Mouse (Mus musculus) MEL (cell line): Measurements from ENCODE around the gene Rasgef1b. TPM values are rescaled to one million over a fixed set of nuclear protein-coding genes. Genes with fewer than 3 reads are reported as not detected.

ENCODE experiments used
- DNase-seq: peaks from one replicate; pipeline ENCODE4 v3.0.0; 2011; ENCODE audit warnings: low read depth, low spot score
- H3K27ac ChIP-seq: 2 replicates; pipeline ENCODE4 v1.5.1; 2012; ENCODE audit warnings: low read depth, mild to moderate bottlenecking, control low read depth, low read length, moderate library complexity; ENCODE audit not compliant: control insufficient read depth
- H3K27me3 ChIP-seq, 2 experiments: fragments of 150-350 bp in 1 of 2; sonication (generic) in 1 of 2; 2 replicates each; pipeline ENCODE4 v1.6.1; 2012; ENCODE audit warnings: low read length in 2 of 2, mild to moderate bottlenecking in 2 of 2, improper control_type of control experiment in 1 of 2, moderate library complexity in 1 of 2; ENCODE audit not compliant: insufficient read depth in 2 of 2, control insufficient read depth in 1 of 2
- H3K36me3 ChIP-seq, 2 experiments: 2 replicates each; pipeline ENCODE4 v1.6.1; 2012 to 2014; ENCODE audit warnings: low read length in 2 of 2, improper control_type of control experiment in 1 of 2, inconsistent platforms in 1 of 2, mild to moderate bottlenecking in 1 of 2; ENCODE audit not compliant: insufficient read depth in 2 of 2, control insufficient read depth in 1 of 2
- H3K4me1 ChIP-seq, 2 experiments: fragments of 150-350 bp in 1 of 2; sonication (generic) in 1 of 2; 2 replicates each; pipeline ENCODE4 v1.6.1; 2012; ENCODE audit warnings: low read length in 2 of 2, improper control_type of control experiment in 1 of 2, mild to moderate bottlenecking in 1 of 2; ENCODE audit not compliant: insufficient read depth in 2 of 2, control insufficient read depth in 1 of 2
- H3K4me3 ChIP-seq, 2 experiments: fragments of 150-350 bp in 1 of 2; sonication (generic) in 1 of 2; 2 replicates each; pipeline ENCODE4 v1.5.1; 2012; ENCODE audit warnings: low read depth in 2 of 2, low read length in 2 of 2, mild to moderate bottlenecking in 2 of 2, moderate library complexity in 2 of 2, control low read depth in 1 of 2, improper control_type of control experiment in 1 of 2; ENCODE audit not compliant: control insufficient read depth in 1 of 2, insufficient read depth in 1 of 2
- H3K79me2 ChIP-seq: 2 replicates; pipeline ENCODE4 v1.6.1; 2012; ENCODE audit warnings: mild to moderate bottlenecking, low read length, moderate library complexity; ENCODE audit not compliant: control insufficient read depth, poor library complexity, insufficient read depth
- H3K9ac ChIP-seq: 2 replicates; pipeline ENCODE4 v1.6.1; 2012; ENCODE audit warnings: low read depth, mild to moderate bottlenecking, control low read depth, low read length, moderate library complexity; ENCODE audit not compliant: control insufficient read depth, poor library complexity, severe bottlenecking
- H3K9me3 ChIP-seq: fragments of 150-350 bp; sonication (generic); replicated peaks from 2 replicates; pipeline ENCODE4 v1.6.1; 2012; ENCODE audit warnings: mild to moderate bottlenecking, low read length, improper control_type of control experiment, moderate library complexity; ENCODE audit not compliant: insufficient read depth
- BHLHE40 ChIP-seq: IDR thresholded peaks from 2 replicates; pipeline ENCODE4 v1.6.1; 2012; ENCODE audit warnings: low read depth, mild to moderate bottlenecking, inconsistent platforms, low read length, improper control_type of control experiment, borderline replicate concordance
- CHD2 ChIP-seq: IDR thresholded peaks from 2 replicates; pipeline ENCODE4 v1.6.1; 2011; ENCODE audit warnings: low read length, improper control_type of control experiment
- CTCF ChIP-seq, 3 experiments: IDR thresholded peaks in 2 of 3; conservative IDR thresholded peaks in 1 of 3; 2 replicates each; pipeline ENCODE4 v1.5.1; 2011 to 2012; ENCODE audit warnings: low read length in 3 of 3, low read depth in 2 of 3, mild to moderate bottlenecking in 2 of 3, improper control_type of control experiment in 1 of 3, inconsistent platforms in 1 of 3, mixed read lengths in 1 of 3, moderate library complexity in 1 of 3; ENCODE audit not compliant: control insufficient read depth in 1 of 3, insufficient read depth in 1 of 3, poor library complexity in 1 of 3, severe bottlenecking in 1 of 3
- ELF1 ChIP-seq: IDR thresholded peaks from 2 replicates; pipeline ENCODE4 v1.6.1; 2014; ENCODE audit warnings: low read depth, mild to moderate bottlenecking, inconsistent platforms, low read length, improper control_type of control experiment, moderate library complexity
- ETS1 ChIP-seq: IDR thresholded peaks from 2 replicates; pipeline ENCODE4 v1.6.1; 2012; ENCODE audit warnings: low read depth, mild to moderate bottlenecking, inconsistent platforms, low read length, improper control_type of control experiment, moderate library complexity
- GABPA ChIP-seq: IDR thresholded peaks from 2 replicates; pipeline ENCODE4 v1.6.1; 2012; ENCODE audit warnings: low read depth, mild to moderate bottlenecking, inconsistent platforms, low read length, improper control_type of control experiment, moderate library complexity
- JUND ChIP-seq: IDR thresholded peaks from 2 replicates; pipeline ENCODE4 v1.6.1; 2011; ENCODE audit warnings: low read depth, mild to moderate bottlenecking, improper control_type of control experiment, low read length
- KAT2A ChIP-seq: conservative IDR thresholded peaks from 2 replicates; pipeline ENCODE4 v1.6.1; 2012; ENCODE audit warnings: low read depth, low read length, improper control_type of control experiment, inconsistent platforms
- MEF2A ChIP-seq: IDR thresholded peaks from 2 replicates; pipeline ENCODE4 v1.6.1; 2014; ENCODE audit warnings: low read depth, mild to moderate bottlenecking, inconsistent platforms, low read length, improper control_type of control experiment; ENCODE audit not compliant: poor library complexity, insufficient replicate concordance, severe bottlenecking; ENCODE audit errors: extremely low read depth
- MYB ChIP-seq: IDR thresholded peaks from 2 replicates; pipeline ENCODE4 v1.6.1; 2011; ENCODE audit warnings: mild to moderate bottlenecking, low read depth, low read length, improper control_type of control experiment
- POLR2AphosphoS2 ChIP-seq: IDR thresholded peaks from 2 replicates; pipeline ENCODE4 v1.6.1; 2011; ENCODE audit warnings: low read length, improper control_type of control experiment
- RAD21 ChIP-seq: IDR thresholded peaks from 2 replicates; pipeline ENCODE4 v1.6.1; 2011; ENCODE audit warnings: mild to moderate bottlenecking, low read depth, low read length, improper control_type of control experiment
- RCOR1 ChIP-seq: IDR thresholded peaks from 2 replicates; pipeline ENCODE4 v1.6.1; 2012; ENCODE audit warnings: low read depth, mild to moderate bottlenecking, inconsistent platforms, low read length, improper control_type of control experiment
- SIN3A ChIP-seq: IDR thresholded peaks from 2 replicates; pipeline ENCODE4 v1.6.1; 2012; ENCODE audit warnings: low read length, improper control_type of control experiment, inconsistent platforms
- TBP ChIP-seq: IDR thresholded peaks from 2 replicates; pipeline ENCODE4 v1.8.0; 2011; ENCODE audit warnings: low read depth, low read length, improper control_type of control experiment
- UBTF ChIP-seq: IDR thresholded peaks from 2 replicates; pipeline ENCODE4 v1.6.1; 2012; ENCODE audit warnings: low read depth, mild to moderate bottlenecking, inconsistent platforms, low read length, improper control_type of control experiment, moderate library complexity, borderline replicate concordance; ENCODE audit not compliant: insufficient read depth
- USF1 ChIP-seq: IDR thresholded peaks from 2 replicates; pipeline ENCODE4 v1.6.1; 2014; ENCODE audit warnings: low read depth, mild to moderate bottlenecking, inconsistent platforms, low read length, improper control_type of control experiment, moderate library complexity
- ZNF384 ChIP-seq: IDR thresholded peaks from 2 replicates; pipeline ENCODE4 v1.6.1; 2012; ENCODE audit warnings: low read depth, mild to moderate bottlenecking, inconsistent platforms, low read length, improper control_type of control experiment
- polyA plus RNA-seq, 2 experiments: library from polyadenylated mRNA; stranded (reverse) in 1 of 2; unstranded in 1 of 2; fragments of >175 nt in 1 of 2; fragments of >200 nt in 1 of 2; gene quantifications; 2 replicates each; pipeline versions ENCODE4 v1.2.1 to v1.2.4; 2012; ENCODE audit warnings: low replicate concordance in 2 of 2, low read depth in 1 of 2; ENCODE audit not compliant: insufficient read length in 2 of 2, insufficient read depth in 1 of 2, missing spikeins in 1 of 2
- total RNA-seq: library from RNA; depleted of rRNA; stranded (reverse); fragments of 300-350 nt; gene quantifications from 2 replicates; pipeline ENCODE4 v1.2.3, GENCODE M21; 2012

Rasgef1b gene
- total and polyA plus RNA-seq, 3 experiments, result not detected

DNA sequence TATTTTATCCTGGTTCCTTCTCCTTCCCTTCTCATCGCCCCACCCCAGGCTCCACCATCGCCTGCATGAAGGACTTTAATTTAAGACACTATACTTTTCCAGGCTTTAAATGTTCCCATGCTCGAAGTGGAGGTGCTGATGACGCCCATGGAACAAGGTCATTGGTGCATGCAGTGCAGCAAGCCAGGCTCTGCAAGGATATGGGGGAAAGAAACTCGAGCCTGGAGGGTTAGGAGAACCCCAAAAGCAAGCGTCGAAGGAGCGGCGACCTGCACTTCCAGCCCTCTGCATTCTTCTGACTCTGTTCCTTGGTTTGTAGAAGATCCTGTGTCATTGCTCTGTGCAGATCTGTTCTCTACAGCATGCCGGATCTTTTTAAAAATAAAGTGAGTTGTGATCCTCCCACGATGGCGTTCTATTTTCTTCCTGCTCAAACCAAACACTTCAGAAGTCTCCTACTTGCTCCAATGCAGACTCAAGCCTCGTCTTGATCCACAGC is 345.0 kb downstream of the Rasgef1b start:
- no peak for DNase-seq
- no peak overlapping the region for H3K4me3 ChIP-seq
- no peaks in the 10 kb centered on the region for H3K36me3 ChIP-seq
- no peak for TF ChIP-seq SIN3A
- no peak for TF ChIP-seq BHLHE40
- no peak for TF ChIP-seq TBP
- TF ChIP-seq CTCF (IDR thresholded peaks at IDR 0.05 in 2 of 3, conservative IDR thresholded peaks at IDR 0.05 in 1 of 3; ENCODE audit: control insufficient read depth in 1 of 3, insufficient read depth in 1 of 3, low read depth in 2 of 3, low read length in 3 of 3, poor library complexity in 1 of 3, severe bottlenecking in 1 of 3), result no peak
- TF ChIP-seq ETS1, result no peak
- TF ChIP-seq RCOR1, result no peak
- no peak for TF ChIP-seq GABPA
- TF ChIP-seq, all 39 proteins: peak for 0
- no peaks in the 10 kb centered on the region for H3K4me1 ChIP-seq
- H3K27me3 ChIP-seq, result no peaks in the 10 kb centered on the region
- H3K9ac ChIP-seq, result no peak overlapping the region
- H3K9me3 ChIP-seq, result no peaks in the 10 kb centered on the region
- H3K27ac ChIP-seq, result no peak overlapping the region
- H3K79me2 ChIP-seq, result no peaks in the 10 kb centered on the region

DNA sequence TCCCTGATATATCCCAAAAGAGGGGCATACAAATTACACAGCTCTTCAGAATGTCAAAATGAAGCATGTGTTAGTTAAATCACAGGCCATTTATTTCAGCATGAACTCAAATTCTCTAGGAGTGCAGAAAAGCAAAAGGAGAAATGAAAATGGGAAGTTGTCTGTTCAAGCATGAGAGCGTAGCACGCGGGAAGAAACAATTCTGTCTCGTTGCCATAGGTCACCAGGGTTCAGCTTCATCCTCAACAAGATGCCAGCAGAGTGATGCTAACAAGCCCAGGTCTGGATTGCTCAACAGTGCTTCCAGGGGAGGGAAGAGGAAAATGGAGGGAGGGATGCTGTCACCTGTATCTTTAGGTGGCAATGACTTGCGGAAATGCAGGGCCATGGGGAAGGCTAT is 346.1 kb downstream of the Rasgef1b start:
- no peaks in the 10 kb centered on the region for H3K9me3 ChIP-seq
- H3K27me3 ChIP-seq, result no peaks in the 10 kb centered on the region
- no peaks in the 10 kb centered on the region for H3K4me1 ChIP-seq
- H3K79me2 ChIP-seq, result no peaks in the 10 kb centered on the region
- H3K36me3 ChIP-seq, result no peaks in the 10 kb centered on the region
- no peak for TF ChIP-seq CHD2
- TF ChIP-seq RAD21, result no peak
- no peak for DNase-seq
- no peak overlapping the region for H3K9ac ChIP-seq
- H3K4me3 ChIP-seq, result no peak overlapping the region
- H3K27ac ChIP-seq, result no peak overlapping the region

DNA sequence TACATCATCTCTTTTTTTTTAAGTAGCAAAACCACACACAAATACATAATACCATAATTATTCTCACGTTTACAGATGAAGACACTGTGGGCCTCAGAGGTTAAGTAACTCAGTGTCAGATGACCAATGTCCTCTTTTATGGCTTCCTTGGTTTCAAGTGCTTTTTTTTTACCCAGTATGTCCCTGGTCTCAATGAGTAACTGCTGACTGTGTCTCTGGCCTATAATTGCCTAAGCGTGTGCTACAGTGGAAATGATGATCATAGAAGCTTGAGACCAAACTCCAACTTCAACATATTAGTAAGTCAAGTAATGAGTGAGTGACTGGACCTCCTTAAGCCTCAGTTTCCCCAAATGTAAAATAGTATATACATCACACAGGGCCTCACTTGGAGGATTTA is 347.2 kb downstream of the Rasgef1b start:
- Histone ChIP-seq H3K9ac (no peak overlapping the region), H3K27ac (no peak overlapping the region), H3K79me2 (no peaks in the 10 kb centered on the region), H3K27me3 (no peaks in the 10 kb centered on the region), H3K9me3 (no peaks in the 10 kb centered on the region), H3K36me3 (no peaks in the 10 kb centered on the region), H3K4me1 (no peaks in the 10 kb centered on the region)
- DNase-seq, result no peak
- no peak for TF ChIP-seq SIN3A
- no peak for TF ChIP-seq ELF1
- TF ChIP-seq CHD2, result no peak
- no peak for TF ChIP-seq KAT2A
- no peak for TF ChIP-seq MEF2A
- TF ChIP-seq MYB, result no peak
- TF ChIP-seq JUND, result no peak
- TF ChIP-seq UBTF, result no peak
- no peak for TF ChIP-seq USF1
- no peak for TF ChIP-seq ZNF384
- TF ChIP-seq POLR2AphosphoS2, result no peak
- TF ChIP-seq, all 39 proteins: peak for 0
- no peak overlapping the region for H3K4me3 ChIP-seq
